Mouse (Mus musculus): ENCODE measurements at regions not wholly inside any gene's neighbourhood (a gene's known extent, or its start where the extent isn't known, plus 50 kb on each side); places are given as distances from the start of the nearest gene placed in this dataset.
"Not testable (repeated sequence)": the region's sequence is repeated elsewhere in the genome, so short reads cannot be mapped to it uniquely, and the experiment has no call there.

DNA sequence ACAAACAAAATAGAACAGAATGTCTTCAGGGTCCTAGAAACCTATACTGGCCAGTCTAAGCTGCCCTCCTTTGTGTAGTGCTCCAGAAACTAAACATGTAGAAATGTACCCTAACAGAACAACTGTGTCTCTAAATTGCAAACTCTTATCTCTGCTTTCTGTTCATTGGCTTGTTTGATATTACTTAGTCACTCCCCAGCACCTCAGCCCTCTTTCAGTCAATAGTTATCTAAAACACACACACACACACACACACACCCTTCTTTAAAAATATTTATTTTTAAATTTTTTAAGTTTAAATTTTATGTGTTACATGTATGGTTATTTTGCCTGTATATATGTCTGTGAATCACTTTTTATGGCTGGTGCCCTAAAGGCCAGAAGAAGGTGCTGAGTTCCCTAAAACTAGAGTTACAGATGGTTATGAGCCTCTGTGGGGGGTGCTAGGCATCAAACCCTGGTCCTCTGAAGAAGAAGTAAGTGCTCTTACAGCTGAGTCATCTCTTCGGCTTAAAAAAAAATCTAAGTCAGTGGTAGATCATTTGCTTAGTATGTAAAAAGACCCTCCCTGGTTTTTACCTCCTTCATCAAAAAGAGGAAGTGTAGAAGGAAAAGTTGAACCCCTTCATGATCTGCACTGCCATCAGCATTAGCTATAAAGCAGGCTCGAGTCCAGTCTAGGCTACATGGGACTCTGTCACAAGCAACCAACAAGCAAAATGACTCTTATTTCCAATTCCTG is 96.6 kb upstream of the C9orf72 start:
- Histone ChIP-seq H3K36me3 (replicated peaks; ENCODE audit: control insufficient read depth, insufficient read depth, low read depth) (no peaks in the 10 kb centered on the region), H3K9ac (replicated peaks) (no peak overlapping the region), H3K27me3 (ENCODE audit: control insufficient read depth, insufficient read depth, low read length) (no peaks in the 10 kb centered on the region), H3K4me2 (ENCODE audit: low read depth) (no peak overlapping the region), H3K4me1 (replicated peaks; ENCODE audit: control insufficient read depth in 2 of 2, insufficient read depth in 2 of 2, low read length in 1 of 2) (peaks cover 5 to 13% of the 10 kb centered on the region in 2 experiments; a peak in 3 of 4 replicates), H3K4me3 (ENCODE audit: insufficient read depth in 1 of 2, low read depth in 2 of 2, low read length in 2 of 2) (no peak overlapping the region), H3K27ac (no peak overlapping the region), H3K9me3 (ENCODE audit: control insufficient read depth, low read length) (no peaks in the 10 kb centered on the region)
- peak; percentile 46; the same call in 1 of the 2 replicates for ATAC-seq (ENCODE audit: insufficient read depth)
- WGBS (ENCODE audit: insufficient replicate concordance), result 51% methylated on average over 2 of the region's 2 CpGs
- TF ChIP-seq EP300 (IDR thresholded peaks at IDR 0.05; ENCODE audit: low read depth), result 0 out of 2 replicates have a peak, but pooled peaks have one; percentile 42
- no peak for TF ChIP-seq CTCF (IDR thresholded peaks at IDR 0.05; ENCODE audit: low read depth)
- DNase-seq (ENCODE audit: low read depth in 3 of 3, low spot score in 3 of 3), result no peak

DNA sequence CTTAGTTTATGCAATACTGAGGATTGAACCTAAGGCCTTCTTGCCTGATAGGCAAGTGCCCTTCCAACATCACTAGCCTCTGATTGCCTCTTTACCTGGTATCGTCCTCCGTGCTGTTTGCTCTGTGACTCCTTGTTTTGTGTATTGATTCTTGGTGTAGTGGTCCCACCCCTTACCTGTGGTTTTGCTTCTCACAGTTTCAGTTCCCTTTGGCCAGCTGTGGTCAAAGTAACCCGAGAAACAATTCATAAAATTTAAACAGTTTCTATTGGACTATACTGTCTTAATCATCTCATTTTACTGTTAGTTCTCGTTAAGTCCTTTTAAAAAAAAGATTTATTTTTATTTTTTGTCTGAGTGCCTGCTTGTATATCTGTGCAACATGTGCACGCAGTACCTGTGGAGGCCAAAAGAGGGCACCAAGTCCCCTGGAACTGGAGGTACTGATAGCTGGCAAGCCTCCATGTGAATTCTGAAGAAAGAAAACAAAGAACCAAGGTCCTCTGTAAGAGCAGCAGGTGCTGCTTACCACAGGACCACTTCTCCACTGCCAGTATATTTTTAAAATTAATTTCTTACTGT is 84.5 kb upstream of the C9orf72 start:
- no peak for ATAC-seq (ENCODE audit: insufficient read depth)
- H3K36me3 ChIP-seq (replicated peaks; ENCODE audit: control insufficient read depth, insufficient read depth, low read depth), result no peaks in the 10 kb centered on the region
- H3K27ac ChIP-seq, result no peak overlapping the region
- whole genome bisulfite sequencing (ENCODE audit: insufficient replicate concordance), result 33% methylated on average over 5 of the region's 5 CpGs
- H3K27me3 ChIP-seq (ENCODE audit: control insufficient read depth, insufficient read depth, low read length), result no peaks in the 10 kb centered on the region
- no peak overlapping the region for H3K4me3 ChIP-seq (ENCODE audit: insufficient read depth in 1 of 2, low read depth in 2 of 2, low read length in 2 of 2)
- H3K4me2 ChIP-seq (ENCODE audit: low read depth), result no peak overlapping the region
- TF ChIP-seq CTCF (IDR thresholded peaks at IDR 0.05; ENCODE audit: low read depth) (peak; percentile 64), EP300 (IDR thresholded peaks at IDR 0.05; ENCODE audit: low read depth) (no peak)
- no peak overlapping the region for H3K9ac ChIP-seq (replicated peaks)
- no peak for DNase-seq (ENCODE audit: low read depth in 3 of 3, low spot score in 3 of 3)
- H3K4me1 ChIP-seq (replicated peaks; ENCODE audit: control insufficient read depth in 2 of 2, insufficient read depth in 2 of 2, low read length in 1 of 2), result no peaks in the 10 kb centered on the region
- H3K9me3 ChIP-seq (ENCODE audit: control insufficient read depth, low read length), result no peaks in the 10 kb centered on the region

DNA sequence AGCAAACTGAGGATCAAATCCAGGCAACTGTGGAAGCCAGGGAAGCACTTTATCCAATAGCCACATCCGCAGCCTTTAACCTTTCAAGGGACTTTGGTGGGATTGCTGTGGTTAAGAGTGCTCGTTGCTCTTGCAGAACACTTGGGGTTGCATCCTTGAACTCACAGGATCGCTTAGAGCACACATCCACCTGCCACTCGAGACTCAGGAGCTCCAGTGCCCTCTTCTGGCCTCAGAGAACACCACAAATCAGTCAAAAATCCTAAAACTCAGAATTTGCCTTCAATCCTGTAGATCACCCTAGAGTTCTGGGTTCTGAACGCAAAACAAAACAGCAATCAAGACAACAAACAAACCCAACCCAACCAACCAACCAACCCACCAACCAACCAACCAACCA is 82.2 kb upstream of the C9orf72 start:
- H3K27me3 ChIP-seq (ENCODE audit: control insufficient read depth, insufficient read depth, low read length), result no peaks in the 10 kb centered on the region
- H3K9ac ChIP-seq (replicated peaks), result no peak overlapping the region
- no peak overlapping the region for H3K4me3 ChIP-seq (ENCODE audit: insufficient read depth in 1 of 2, low read depth in 2 of 2, low read length in 2 of 2)
- DNase-seq (ENCODE audit: low read depth in 3 of 3, low spot score in 3 of 3), result no peak
- H3K4me2 ChIP-seq (ENCODE audit: low read depth), result no peak overlapping the region
- TF ChIP-seq CTCF (IDR thresholded peaks at IDR 0.05; ENCODE audit: low read depth) (0 out of 2 replicates have a peak, but pooled peaks have one; percentile 19), EP300 (IDR thresholded peaks at IDR 0.05; ENCODE audit: low read depth) (no peak)
- no peaks in the 10 kb centered on the region for H3K4me1 ChIP-seq (replicated peaks; ENCODE audit: control insufficient read depth in 2 of 2, insufficient read depth in 2 of 2, low read length in 1 of 2)
- no peak for ATAC-seq (ENCODE audit: insufficient read depth)
- no peaks in the 10 kb centered on the region for H3K36me3 ChIP-seq (replicated peaks; ENCODE audit: control insufficient read depth, insufficient read depth, low read depth)
- no peaks in the 10 kb centered on the region for H3K9me3 ChIP-seq (ENCODE audit: control insufficient read depth, low read length)
- H3K27ac ChIP-seq, result no peak overlapping the region
- WGBS (ENCODE audit: insufficient replicate concordance), result 41% methylated on average over 5 of the region's 5 CpGs

DNA sequence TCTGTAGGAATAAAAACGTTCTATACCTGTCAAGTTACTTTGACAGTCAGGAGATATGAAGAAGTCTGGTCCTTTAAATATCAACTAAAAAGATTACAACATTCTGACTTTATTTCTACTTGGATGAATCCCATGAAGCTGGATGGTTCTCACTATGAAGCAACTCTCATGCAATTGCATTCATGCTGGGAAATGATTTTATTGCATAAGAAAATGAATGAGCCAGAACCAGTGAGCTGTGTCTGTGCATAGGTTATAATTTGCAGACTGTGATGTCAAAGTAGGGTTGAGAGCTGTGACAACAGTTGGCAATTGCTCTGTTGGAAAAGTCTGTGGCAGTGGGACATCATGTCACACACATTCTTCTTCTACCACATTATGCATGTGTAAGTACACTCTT is 79.2 kb upstream of the C9orf72 start:
- Histone ChIP-seq H3K27me3 (ENCODE audit: control insufficient read depth, insufficient read depth, low read length) (no peaks in the 10 kb centered on the region), H3K36me3 (replicated peaks; ENCODE audit: control insufficient read depth, insufficient read depth, low read depth) (no peaks in the 10 kb centered on the region), H3K27ac (no peak overlapping the region), H3K4me3 (ENCODE audit: insufficient read depth in 1 of 2, low read depth in 2 of 2, low read length in 2 of 2) (no peak overlapping the region), H3K4me2 (ENCODE audit: low read depth) (no peak overlapping the region), H3K9me3 (ENCODE audit: control insufficient read depth, low read length) (no peaks in the 10 kb centered on the region), H3K4me1 (replicated peaks; ENCODE audit: control insufficient read depth in 2 of 2, insufficient read depth in 2 of 2, low read length in 1 of 2) (no peaks in the 10 kb centered on the region), H3K9ac (replicated peaks) (no peak overlapping the region)
- WGBS (ENCODE audit: insufficient replicate concordance), result 46% methylated on average over 1 of the region's 1 CpGs
- TF ChIP-seq CTCF (IDR thresholded peaks at IDR 0.05; ENCODE audit: low read depth) (no peak), EP300 (IDR thresholded peaks at IDR 0.05; ENCODE audit: low read depth) (no peak)
- no peak for DNase-seq (ENCODE audit: low read depth in 3 of 3, low spot score in 3 of 3)
- ATAC-seq (ENCODE audit: insufficient read depth), result no peak

DNA sequence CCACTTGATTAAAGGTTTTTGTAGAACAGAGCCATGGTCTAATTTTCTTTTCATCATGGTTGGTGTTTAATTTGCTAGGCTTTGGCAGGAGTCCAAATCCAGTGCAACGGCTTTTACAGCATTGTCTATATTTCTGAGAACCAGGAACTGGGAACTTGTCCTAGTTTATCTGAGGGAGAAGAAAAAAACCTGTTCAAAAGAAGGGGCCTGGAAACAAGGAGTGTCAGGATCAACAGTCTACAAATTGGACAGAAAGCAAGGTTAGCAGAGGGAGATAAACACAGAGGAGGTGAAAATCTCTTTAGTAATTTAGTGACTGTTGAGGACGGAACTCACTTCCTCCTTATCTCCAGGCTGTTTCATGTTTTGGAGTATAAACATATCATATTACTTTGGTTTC is 74.9 kb upstream of the C9orf72 start:
- DNase-seq (ENCODE audit: low read depth in 3 of 3, low spot score in 3 of 3), result no peak
- 49% methylated on average over 2 of the region's 2 CpGs for WGBS (ENCODE audit: insufficient replicate concordance)

DNA sequence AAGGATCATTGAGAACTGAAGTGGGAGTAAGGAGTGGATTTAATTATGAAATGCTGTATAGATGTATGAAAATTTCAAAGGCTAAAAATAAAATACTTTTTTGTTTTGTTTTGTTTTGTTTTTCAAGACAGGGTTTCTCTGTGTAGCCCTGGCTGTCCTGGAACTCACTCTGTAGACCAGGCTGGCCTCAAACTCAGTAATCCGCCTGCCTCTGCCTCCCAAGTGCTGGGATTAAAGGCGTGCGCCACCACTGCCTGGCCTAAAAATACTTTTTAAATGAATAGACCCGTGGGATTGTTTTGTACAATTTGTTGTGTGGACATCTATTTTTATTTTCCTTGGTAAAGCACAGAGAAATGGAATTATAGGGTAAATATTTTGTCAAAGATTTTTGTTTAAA is 74.4 kb upstream of the C9orf72 start:
- not testable (repeated sequence) for H3K27me3 ChIP-seq (ENCODE audit: control insufficient read depth, insufficient read depth, low read length); H3K9ac ChIP-seq (replicated peaks); H3K36me3 ChIP-seq (replicated peaks; ENCODE audit: control insufficient read depth, insufficient read depth, low read depth); H3K4me1 ChIP-seq (replicated peaks; ENCODE audit: control insufficient read depth in 2 of 2, insufficient read depth in 2 of 2, low read length in 1 of 2); ATAC-seq (ENCODE audit: insufficient read depth); H3K4me2 ChIP-seq (ENCODE audit: low read depth); H3K27ac ChIP-seq; DNase-seq (ENCODE audit: low read depth in 3 of 3, low spot score in 3 of 3); H3K4me3 ChIP-seq (ENCODE audit: insufficient read depth in 1 of 2, low read depth in 2 of 2, low read length in 2 of 2); H3K9me3 ChIP-seq (ENCODE audit: control insufficient read depth, low read length)
- 56% methylated on average over 4 of the region's 4 CpGs for WGBS (ENCODE audit: insufficient replicate concordance)

More for the DNA sequence above, 74.9 kb upstream of the C9orf72 start:
- no peak for ATAC-seq (ENCODE audit: insufficient read depth)
- H3K27me3 ChIP-seq (ENCODE audit: control insufficient read depth, insufficient read depth, low read length), result no peaks in the 10 kb centered on the region
- H3K9me3 ChIP-seq (ENCODE audit: control insufficient read depth, low read length), result no peaks in the 10 kb centered on the region
- H3K27ac ChIP-seq, result no peak overlapping the region
- no peaks in the 10 kb centered on the region for H3K36me3 ChIP-seq (replicated peaks; ENCODE audit: control insufficient read depth, insufficient read depth, low read depth)
- H3K4me1 ChIP-seq (replicated peaks; ENCODE audit: control insufficient read depth in 2 of 2, insufficient read depth in 2 of 2, low read length in 1 of 2), result no peaks in the 10 kb centered on the region
- TF ChIP-seq CTCF (IDR thresholded peaks at IDR 0.05; ENCODE audit: low read depth) (no peak), EP300 (IDR thresholded peaks at IDR 0.05; ENCODE audit: low read depth) (no peak)
- H3K4me3 ChIP-seq (ENCODE audit: insufficient read depth in 1 of 2, low read depth in 2 of 2, low read length in 2 of 2), result no peak overlapping the region
- no peak overlapping the region for H3K9ac ChIP-seq (replicated peaks)
- H3K4me2 ChIP-seq (ENCODE audit: low read depth), result no peak overlapping the region
